Mouse (Mus musculus): ENCODE measurements at regions not wholly inside any gene's neighbourhood (a gene's known extent, or its start where the extent isn't known, plus 50 kb on each side); places are given as distances from the start of the nearest gene placed in this dataset.

GRCm38 (mm10) chr12:52622398-52622797 is 76.8 kb upstream of the Akap6 start:
- H3K4me1 ChIP-seq (ENCODE audit: control insufficient read depth in 1 of 2, insufficient read depth in 2 of 2, low read length in 2 of 2), result peaks cover 19 to 33% of the 10 kb centered on the region in 2 experiments
- no peaks in the 10 kb centered on the region for H3K27me3 ChIP-seq (ENCODE audit: control insufficient read depth in 1 of 2, insufficient read depth in 2 of 2, low read length in 2 of 2)
- peak overlapping the region; percentile 23 for H3K9ac ChIP-seq (ENCODE audit: control insufficient read depth, low read depth, low read length, poor library complexity, severe bottlenecking)
- H3K9me3 ChIP-seq (replicated peaks; ENCODE audit: insufficient read depth, low read length), result no peaks in the 10 kb centered on the region
- DNase-seq (ENCODE audit: low read depth, low spot score), result peak; percentile 87
- H3K27ac ChIP-seq (ENCODE audit: control insufficient read depth, low read depth, low read length), result peak overlapping the region; percentile 50; the same call in 1 of the 2 replicates
- TF ChIP-seq POLR2A (IDR thresholded peaks at IDR 0.05; ENCODE audit: control insufficient read depth in 1 of 2, insufficient read depth in 1 of 2, low read depth in 1 of 2, low read length in 2 of 2, poor library complexity in 1 of 2), result no peak
- TF ChIP-seq RCOR1 (IDR thresholded peaks at IDR 0.05; ENCODE audit: low read depth, low read length), result 0 out of 2 replicates have a peak, but pooled peaks have one; percentile 25
- TF ChIP-seq JUND (IDR thresholded peaks at IDR 0.05; ENCODE audit: low read depth, low read length), result no peak
- no peak for TF ChIP-seq ZMIZ1 (IDR thresholded peaks at IDR 0.05; ENCODE audit: low read depth, low read length)
- no peak for TF ChIP-seq CHD1 (IDR thresholded peaks at IDR 0.05; ENCODE audit: low read depth, low read length)
- no peak for TF ChIP-seq MAFK (IDR thresholded peaks at IDR 0.05; ENCODE audit: borderline replicate concordance, low read depth, low read length)
- TF ChIP-seq MEF2A (IDR thresholded peaks at IDR 0.05; ENCODE audit: extremely low read depth, insufficient replicate concordance, low read depth, low read length, poor library complexity, severe bottlenecking), result no peak
- no peak for TF ChIP-seq ELF1 (IDR thresholded peaks at IDR 0.05; ENCODE audit: low read depth, low read length)
- no peak for TF ChIP-seq GABPA (IDR thresholded peaks at IDR 0.05; ENCODE audit: low read depth, low read length)
- TF ChIP-seq POLR2AphosphoS2 (IDR thresholded peaks at IDR 0.05; ENCODE audit: low read length), result no peak
- TF ChIP-seq MAZ (IDR thresholded peaks at IDR 0.05; ENCODE audit: low read depth, low read length), result no peak
- no peak for TF ChIP-seq KAT2A (conservative IDR thresholded peaks at IDR 0.05; ENCODE audit: low read depth, low read length)
- peak; percentile 74 for TF ChIP-seq GATA1 (IDR thresholded peaks at IDR 0.05; ENCODE audit: low read depth, low read length)
- TF ChIP-seq MXI1 (IDR thresholded peaks at IDR 0.05; ENCODE audit: low read depth, low read length), result peak; percentile 30; the same call in 1 of the 2 replicates
- peak; percentile 66; the same call in 1 of the 2 replicates for TF ChIP-seq SIN3A (IDR thresholded peaks at IDR 0.05; ENCODE audit: low read length)
- peak; percentile 75; the same call in 1 of the 2 replicates for TF ChIP-seq TCF12 (IDR thresholded peaks at IDR 0.05; ENCODE audit: low read depth, low read length)
- peak; percentile 82 for TF ChIP-seq TAL1 (IDR thresholded peaks at IDR 0.05; ENCODE audit: low read length)
- TF ChIP-seq UBTF (IDR thresholded peaks at IDR 0.05; ENCODE audit: borderline replicate concordance, insufficient read depth, low read depth, low read length), result no peak
- TF ChIP-seq BHLHE40 (IDR thresholded peaks at IDR 0.05; ENCODE audit: borderline replicate concordance, low read depth, low read length), result no peak; the same call in 1 of the 2 replicates
- TF ChIP-seq EP300 (IDR thresholded peaks at IDR 0.05; ENCODE audit: low read depth in 1 of 2, low read length in 2 of 2), result peak; percentile 73 to 76
- TF ChIP-seq MYC (IDR thresholded peaks at IDR 0.05; ENCODE audit: low read depth, low read length), result peak; percentile 61; the same call in 1 of the 2 replicates
- TF ChIP-seq MAX (IDR thresholded peaks at IDR 0.05; ENCODE audit: low read length), result peak; percentile 34; the same call in 1 of the 2 replicates
- peak; percentile 78; the same call in 1 of the 2 replicates for TF ChIP-seq ETS1 (IDR thresholded peaks at IDR 0.05; ENCODE audit: low read depth, low read length)
- no peak for TF ChIP-seq USF2 (IDR thresholded peaks at IDR 0.05; ENCODE audit: borderline replicate concordance in 1 of 2, insufficient read depth in 1 of 2, low read depth in 1 of 2, low read length in 2 of 2)
- TF ChIP-seq ZNF384 (IDR thresholded peaks at IDR 0.05; ENCODE audit: low read depth, low read length), result no peak
- no peak for TF ChIP-seq ZKSCAN1 (IDR thresholded peaks at IDR 0.05; ENCODE audit: low read depth, low read length)
- no peak for TF ChIP-seq NELFE (IDR thresholded peaks at IDR 0.05; ENCODE audit: low read depth, low read length)
- no peak for TF ChIP-seq USF1 (IDR thresholded peaks at IDR 0.05; ENCODE audit: low read depth, low read length)
- peak overlapping the region in 1 of 2 experiments; percentile 21; a peak in 2 of 4 replicates for H3K4me3 ChIP-seq (ENCODE audit: control insufficient read depth in 1 of 2, insufficient read depth in 1 of 2, low read depth in 2 of 2, low read length in 2 of 2)
- peaks cover 0 to 51% of the 10 kb centered on the region in 2 experiments; a peak in 2 of 4 replicates for H3K36me3 ChIP-seq (ENCODE audit: control insufficient read depth in 1 of 2, insufficient read depth in 2 of 2, low read length in 2 of 2)
- H3K79me2 ChIP-seq (ENCODE audit: control insufficient read depth, insufficient read depth, low read length, poor library complexity), result no peaks in the 10 kb centered on the region
